Mouse (Mus musculus): ENCODE measurements at regions not wholly inside any gene's neighbourhood (a gene's known extent, or its start where the extent isn't known, plus 50 kb on each side); places are given as distances from the start of the nearest gene placed in this dataset.

DNA sequence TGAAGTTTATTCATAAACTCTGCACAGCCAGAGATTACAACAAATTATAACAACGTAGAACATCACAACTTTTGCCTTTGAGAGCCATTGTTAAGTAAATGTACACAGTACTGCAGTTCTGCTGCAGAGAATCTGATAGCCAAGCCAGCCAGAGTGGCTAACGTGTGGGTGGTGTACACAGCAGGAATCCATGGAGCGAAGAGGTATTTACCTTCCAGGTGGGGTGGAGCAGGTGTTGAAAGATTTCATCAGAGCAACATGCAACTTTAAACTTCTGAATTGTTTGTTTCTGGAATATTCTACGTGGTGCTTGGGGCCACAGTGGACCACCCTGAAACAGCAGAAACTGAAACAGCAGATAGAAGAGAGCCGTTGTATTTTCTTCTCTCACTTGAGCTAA is 88.4 kb upstream of the Mgme1 start:
- H3K4me1 ChIP-seq (ENCODE audit: control insufficient read depth, insufficient read depth, insufficient read length, low read length) = peaks cover 40% of the 10 kb centered on the region
- H3K4me3 ChIP-seq (ENCODE audit: low read depth, low read length) = no peak overlapping the region
- no peaks in the 10 kb centered on the region for H3K36me3 ChIP-seq (ENCODE audit: control insufficient read depth, insufficient read depth, low read length)
- no peaks in the 10 kb centered on the region for H3K27me3 ChIP-seq (ENCODE audit: control insufficient read depth, insufficient read depth, low read length)
- 32% methylated on average over 5 of the region's 5 CpGs for WGBS
- TF ChIP-seq CTCF (IDR thresholded peaks at IDR 0.05; ENCODE audit: extremely low read depth, insufficient read length, insufficient replicate concordance, low read depth, low read length) = no peak
- no peak for TF ChIP-seq POLR2A (IDR thresholded peaks at IDR 0.05; ENCODE audit: low read depth, low read length)
- H3K27ac ChIP-seq (ENCODE audit: insufficient read depth, low read depth, low read length) = 0 out of 2 replicates have a peak overlapping the region, but pooled peaks have one; percentile 74

DNA sequence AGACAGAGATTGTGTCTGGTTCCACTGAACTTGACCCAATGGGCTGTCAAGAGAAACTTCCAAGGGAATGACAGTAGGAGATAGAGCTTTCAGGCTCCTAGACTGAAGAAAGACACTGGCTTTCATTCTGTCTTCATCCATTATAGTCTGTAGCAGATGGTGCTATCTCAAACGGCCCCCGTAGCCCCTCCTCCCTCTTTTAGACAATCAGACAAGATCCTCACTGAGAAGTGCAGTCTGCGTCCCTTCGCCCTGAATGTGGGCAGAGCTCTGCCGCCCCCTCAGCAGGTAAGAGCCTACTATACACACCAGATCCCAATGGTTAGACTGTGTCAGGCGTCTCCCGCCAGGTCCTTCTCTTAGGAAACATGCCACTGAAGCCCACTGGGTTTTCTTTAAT is 87.9 kb upstream of the Mgme1 start:
- WGBS = 81% methylated on average over 7 of the region's 7 CpGs

DNA sequence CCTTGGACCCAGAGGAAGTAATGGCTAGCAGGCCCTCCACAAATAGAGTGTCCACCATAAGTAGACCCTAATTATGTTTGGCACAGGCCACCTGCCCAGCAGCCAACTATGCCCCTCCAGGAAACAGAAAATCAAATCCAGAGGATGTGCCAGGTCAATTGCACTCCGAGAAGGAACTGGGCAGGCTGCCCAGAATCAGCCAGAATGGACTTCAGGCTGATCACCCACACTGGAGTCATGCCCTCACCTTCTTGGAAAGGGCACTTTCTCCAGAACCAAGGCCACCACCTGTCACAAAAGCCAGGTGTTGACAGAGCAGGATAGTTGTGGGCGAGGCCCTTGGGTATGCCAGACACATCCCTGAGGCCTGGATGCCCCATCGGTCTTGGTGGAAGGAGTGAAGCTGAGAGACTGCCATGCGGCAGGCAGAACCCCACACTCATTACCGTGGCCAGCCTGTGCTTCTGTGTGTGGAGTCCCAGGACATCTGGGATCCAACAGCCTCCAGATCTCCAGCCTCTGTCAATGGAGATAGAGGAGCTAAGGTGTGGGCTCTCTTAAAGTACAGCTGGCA is 87.0 kb upstream of the Mgme1 start:
- TF ChIP-seq POLR2A (IDR thresholded peaks at IDR 0.05; ENCODE audit: low read depth, low read length) (no peak), CTCF (IDR thresholded peaks at IDR 0.05; ENCODE audit: extremely low read depth, insufficient read length, insufficient replicate concordance, low read depth, low read length) (no peak)
- H3K36me3 ChIP-seq (ENCODE audit: control insufficient read depth, insufficient read depth, low read length) = no peaks in the 10 kb centered on the region
- H3K27me3 ChIP-seq (ENCODE audit: control insufficient read depth, insufficient read depth, low read length) = no peaks in the 10 kb centered on the region
- WGBS = 27% methylated on average over 5 of the region's 5 CpGs
- peak overlapping the region; percentile 85 for H3K27ac ChIP-seq (ENCODE audit: insufficient read depth, low read depth, low read length)
- H3K4me1 ChIP-seq (ENCODE audit: control insufficient read depth, insufficient read depth, insufficient read length, low read length) = peaks cover 40% of the 10 kb centered on the region
- H3K4me3 ChIP-seq (ENCODE audit: low read depth, low read length) = no peak overlapping the region

More for the DNA sequence above, 87.9 kb upstream of the Mgme1 start:
- Histone ChIP-seq H3K27me3 (ENCODE audit: control insufficient read depth, insufficient read depth, low read length) (no peaks in the 10 kb centered on the region), H3K36me3 (ENCODE audit: control insufficient read depth, insufficient read depth, low read length) (no peaks in the 10 kb centered on the region), H3K4me1 (ENCODE audit: control insufficient read depth, insufficient read depth, insufficient read length, low read length) (peaks cover 39% of the 10 kb centered on the region), H3K27ac (ENCODE audit: insufficient read depth, low read depth, low read length) (peak overlapping the region; percentile 74; the same call in 1 of the 2 replicates), H3K4me3 (ENCODE audit: low read depth, low read length) (no peak overlapping the region)
- no peak for TF ChIP-seq CTCF (IDR thresholded peaks at IDR 0.05; ENCODE audit: extremely low read depth, insufficient read length, insufficient replicate concordance, low read depth, low read length)
- TF ChIP-seq POLR2A (IDR thresholded peaks at IDR 0.05; ENCODE audit: low read depth, low read length) = no peak

GRCm38 (mm10) chr2:144185175-144185574 is 85.3 kb upstream of the Mgme1 start:
- TF ChIP-seq CTCF (IDR thresholded peaks at IDR 0.05; ENCODE audit: extremely low read depth, insufficient read length, insufficient replicate concordance, low read depth, low read length) = no peak
- TF ChIP-seq POLR2A (IDR thresholded peaks at IDR 0.05; ENCODE audit: low read depth, low read length) = no peak
- Histone ChIP-seq H3K4me1 (ENCODE audit: control insufficient read depth, insufficient read depth, insufficient read length, low read length) (peaks cover 43% of the 10 kb centered on the region), H3K27me3 (ENCODE audit: control insufficient read depth, insufficient read depth, low read length) (no peaks in the 10 kb centered on the region), H3K4me3 (ENCODE audit: low read depth, low read length) (no peak overlapping the region), H3K36me3 (ENCODE audit: control insufficient read depth, insufficient read depth, low read length) (no peaks in the 10 kb centered on the region), H3K27ac (ENCODE audit: insufficient read depth, low read depth, low read length) (peak overlapping the region; percentile 59; the same call in 1 of the 2 replicates)
- WGBS = 84% methylated on average over 3 of the region's 3 CpGs

DNA sequence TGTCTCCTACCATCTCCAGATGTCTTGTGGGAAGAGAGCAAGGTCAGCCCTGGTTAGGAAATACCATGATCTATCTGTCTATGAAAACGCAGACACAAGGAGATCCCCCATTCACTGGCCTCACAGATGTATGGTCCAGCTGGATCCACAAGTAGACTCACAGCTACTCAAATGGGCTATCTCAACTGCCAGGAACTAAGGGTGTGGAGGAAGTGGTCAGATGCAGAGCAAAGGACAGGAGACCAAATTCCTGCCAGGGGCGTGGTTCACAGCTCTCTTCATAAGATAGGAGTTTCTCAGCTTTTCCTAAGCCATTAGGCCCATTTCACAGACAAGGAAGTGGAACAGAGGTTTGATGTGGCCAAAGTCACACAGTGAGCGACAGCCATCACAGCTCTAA is 84.0 kb upstream of the Mgme1 start:
- peak overlapping the region; percentile 91 for H3K27ac ChIP-seq (ENCODE audit: insufficient read depth, low read depth, low read length)
- peaks cover 44% of the 10 kb centered on the region for H3K4me1 ChIP-seq (ENCODE audit: control insufficient read depth, insufficient read depth, insufficient read length, low read length)
- H3K36me3 ChIP-seq (ENCODE audit: control insufficient read depth, insufficient read depth, low read length) = no peaks in the 10 kb centered on the region
- no peak overlapping the region for H3K4me3 ChIP-seq (ENCODE audit: low read depth, low read length)
- no peak for TF ChIP-seq POLR2A (IDR thresholded peaks at IDR 0.05; ENCODE audit: low read depth, low read length)
- TF ChIP-seq CTCF (IDR thresholded peaks at IDR 0.05; ENCODE audit: extremely low read depth, insufficient read length, insufficient replicate concordance, low read depth, low read length) = no peak
- 41% methylated on average over 3 of the region's 3 CpGs for WGBS
- no peaks in the 10 kb centered on the region for H3K27me3 ChIP-seq (ENCODE audit: control insufficient read depth, insufficient read depth, low read length)

DNA sequence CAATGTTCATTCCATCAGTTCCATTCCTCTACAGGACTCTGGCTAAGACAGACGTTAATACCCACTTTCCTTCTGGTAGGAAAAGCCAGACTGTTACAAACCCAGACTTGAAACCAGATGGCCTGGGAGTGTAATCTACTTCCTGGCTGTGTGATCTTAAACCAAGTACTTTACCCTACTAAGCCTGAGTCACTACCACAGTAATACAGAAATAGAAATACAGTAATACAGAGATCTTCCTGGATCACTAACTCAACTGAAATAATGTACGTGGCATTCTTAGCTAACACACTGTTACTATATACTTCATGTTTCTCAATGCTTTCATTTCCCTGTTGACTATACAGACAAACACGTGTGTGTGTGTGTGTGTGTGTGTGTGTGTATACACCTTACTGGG is 82.4 kb upstream of the Mgme1 start:
- no peak for TF ChIP-seq CTCF (IDR thresholded peaks at IDR 0.05; ENCODE audit: extremely low read depth, insufficient read length, insufficient replicate concordance, low read depth, low read length)
- no peak for TF ChIP-seq POLR2A (IDR thresholded peaks at IDR 0.05; ENCODE audit: low read depth, low read length)
- 20% methylated on average over 3 of the region's 3 CpGs for WGBS
- no peaks in the 10 kb centered on the region for H3K27me3 ChIP-seq (ENCODE audit: control insufficient read depth, insufficient read depth, low read length)
- peaks cover 40% of the 10 kb centered on the region for H3K4me1 ChIP-seq (ENCODE audit: control insufficient read depth, insufficient read depth, insufficient read length, low read length)
- peak overlapping the region; percentile 90 for H3K27ac ChIP-seq (ENCODE audit: insufficient read depth, low read depth, low read length)
- no peaks in the 10 kb centered on the region for H3K36me3 ChIP-seq (ENCODE audit: control insufficient read depth, insufficient read depth, low read length)
- H3K4me3 ChIP-seq (ENCODE audit: low read depth, low read length) = no peak overlapping the region

DNA sequence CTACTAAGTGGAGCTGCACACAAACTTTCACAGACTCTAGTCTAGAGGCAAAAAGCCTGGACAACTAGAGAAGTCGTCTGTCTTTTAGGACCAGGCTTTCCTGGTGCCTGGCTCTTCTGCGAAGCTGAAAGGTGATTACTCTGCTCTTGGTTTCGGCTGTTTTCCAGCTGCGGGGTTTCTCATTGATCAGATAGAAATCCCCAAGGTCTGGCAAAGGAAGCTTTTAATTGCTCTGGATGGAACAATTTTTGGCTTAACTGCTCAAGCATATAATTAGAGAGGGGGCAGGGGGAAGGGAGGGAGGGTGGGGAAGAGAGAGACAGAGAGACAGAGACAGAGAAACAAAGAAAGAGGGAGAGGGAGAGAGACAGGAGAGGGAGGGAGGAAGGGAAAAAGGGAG is 82.0 kb upstream of the Mgme1 start:
- peaks cover 38% of the 10 kb centered on the region for H3K4me1 ChIP-seq (ENCODE audit: control insufficient read depth, insufficient read depth, insufficient read length, low read length)
- no peak for TF ChIP-seq POLR2A (IDR thresholded peaks at IDR 0.05; ENCODE audit: low read depth, low read length)
- no peak for TF ChIP-seq CTCF (IDR thresholded peaks at IDR 0.05; ENCODE audit: extremely low read depth, insufficient read length, insufficient replicate concordance, low read depth, low read length)
- 24% methylated on average over 4 of the region's 4 CpGs for WGBS
- H3K27ac ChIP-seq (ENCODE audit: insufficient read depth, low read depth, low read length) = peak overlapping the region; percentile 90
- no peaks in the 10 kb centered on the region for H3K36me3 ChIP-seq (ENCODE audit: control insufficient read depth, insufficient read depth, low read length)
- no peak overlapping the region for H3K4me3 ChIP-seq (ENCODE audit: low read depth, low read length)
- no peaks in the 10 kb centered on the region for H3K27me3 ChIP-seq (ENCODE audit: control insufficient read depth, insufficient read depth, low read length)

All from small intestine, adult 2 months (tissue).